18 mouse cellular contexts compared by ENCODE assay signal in genomic region chr19:54174090-54175055, GRCm38 (mm10).
DNase-seq lines count a peak whose midpoint lies in the region.
"Had no signal": no experiment of that assay in that cellular context is flagged by ENCODE, and none has a peak within 500 bp of the region (broad histone marks: within the 10 kb centered on the region; RNA-seq: fewer than 3 reads in every experiment).

No protein-coding gene starts in this region.

- intact Hi-C loops in left cerebral cortex, postnatal 10 days (cut with DNase I), result loop anchor here (5.0 kb wide), 1 partner anchor 127 kb away; no protein-coding TSS in a partner anchor

- peak; percentile 25 to 39 for DNase-seq in left cerebral cortex, adult 18-20 months (ENCODE audit: low spot score in 2 of 2)
- no peak for DNase-seq in left cerebral cortex, postnatal 10 days (ENCODE audit: extremely low spot score in 1 of 2, low spot score in 2 of 2)
- DNase-seq in brain, adult 2 months (ENCODE audit: low read depth, low spot score), result peak; percentile 45
- peak; percentile 40 to 51 for DNase-seq in frontal cortex, postnatal 36 days (ENCODE audit: low spot score in 2 of 2)
- DNase-seq in right cerebral cortex, postnatal 36 days (ENCODE audit: low spot score in 2 of 2), result peak; percentile 17 to 41
- no peak for DNase-seq in layer of hippocampus, adult 11-12 months (ENCODE audit: low spot score)
- DNase-seq in adrenal gland, postnatal 36 days, result no peak
- DNase-seq: adrenal gland, postnatal 14 days; cerebellum, adult 18-20 months; cerebellum, postnatal 10 days; forebrain, postnatal 0 days; heart, postnatal 14 days; kidney, adult 8-10 months; kidney, postnatal 4 days; layer of hippocampus, postnatal 36 days; lung, postnatal 36 days; thymus, adult 2 months; thymus, postnatal 4 days had no signal

Comparison
In these comparisons a context has a peak if more than half of its experiments do, and no peak if none do; other contexts are left out.
1. DNase-seq: peak in left cerebral cortex, adult 18-20 months (2 of 2), brain, adult 2 months (single experiment), frontal cortex, postnatal 36 days (2 of 2) and right cerebral cortex, postnatal 36 days (2 of 2); none in left cerebral cortex, postnatal 10 days (0 of 2), layer of hippocampus, adult 11-12 months (single experiment) and adrenal gland, postnatal 36 days (0 of 2).